In genomic region chr6:40009718-40010117, GRCm38 (mm10) we compare ENCODE assay signal across 13 mouse cellular contexts.
"Had no signal": no experiment of that assay in that cellular context is flagged by ENCODE, and none has a peak within 500 bp of the region (broad histone marks: within the 10 kb centered on the region; RNA-seq: fewer than 3 reads in every experiment).

No protein-coding gene starts in this region.

- H3K27ac ChIP-seq: limb, embryonic 12.5 days; liver, embryonic 13.5 days; lung, embryonic 15.5 days; neural tube, embryonic 12.5 days had no signal

- H3K4me1 ChIP-seq: limb, embryonic 12.5 days; liver, embryonic 13.5 days; lung, embryonic 15.5 days had no signal

- H3K4me2 ChIP-seq: limb, embryonic 12.5 days; liver, embryonic 13.5 days; lung, embryonic 15.5 days; neural tube, embryonic 12.5 days had no signal

- H3K4me3 ChIP-seq: limb, embryonic 12.5 days; liver, embryonic 13.5 days; lung, embryonic 15.5 days; neural tube, embryonic 12.5 days had no signal

- ATAC-seq: liver, postnatal 0 days had no signal

- H3K27me3 ChIP-seq: limb, embryonic 12.5 days; liver, embryonic 13.5 days; lung, embryonic 15.5 days; neural tube, embryonic 12.5 days had no signal

- H3K36me3 ChIP-seq: limb, embryonic 12.5 days; liver, embryonic 13.5 days; lung, embryonic 15.5 days; neural tube, embryonic 12.5 days had no signal

- DNase-seq: kidney, adult 18-20 months; kidney, postnatal 10 days; kidney, postnatal 4 days; liver; liver, embryonic 13.5 days; liver, postnatal 0 days; lung, postnatal 36 days; midbrain, embryonic 14.5 days; thymus, adult 18-20 months; thymus, postnatal 14 days had no signal

- H3K9ac ChIP-seq: limb, embryonic 12.5 days; liver, embryonic 13.5 days; liver, postnatal 0 days; lung, embryonic 15.5 days; neural tube, embryonic 12.5 days had no signal

- H3K9me3 ChIP-seq: limb, embryonic 12.5 days; liver, embryonic 13.5 days; lung, embryonic 15.5 days; neural tube, embryonic 12.5 days had no signal
